Mouse (Mus musculus) skeletal muscle tissue, adult 2 months (tissue): ENCODE measurements around the gene Smim7.

Experiments used
- DNase-seq: peaks from one replicate; pipeline ENCODE4 v3.0.0-alpha.2; 2012; ENCODE audit warnings: low read depth, low spot score

Smim7 gene

GRCm38 (mm10) chr8:72547122-72547801, 23.6 kb downstream of the Smim7 start:
- no peak for DNase-seq

- no peak for DNase-seq
Measured at GRCm38 (mm10) chr8:72539234-72539633, 31.7 kb downstream of the Smim7 start.

- DNase-seq = no peak
Measured at GRCm38 (mm10) chr8:72534888-72535287, 36.0 kb downstream of the Smim7 start.

- no peak for DNase-seq
Measured at GRCm38 (mm10) chr8:72532103-72532502, 38.8 kb downstream of the Smim7 start.

- no peak for DNase-seq
Measured at GRCm38 (mm10) chr8:72521888-72522287, 49.0 kb downstream of the Smim7 start.

- no peak for DNase-seq
Measured at GRCm38 (mm10) chr8:72517421-72517988, 53.4 kb downstream of the Smim7 start.
